Mouse (Mus musculus): ENCODE results near the gene Dlgap5.
A peak's percentile ranks its signal among the peaks of the same experiment; 100 is the strongest.
"Not testable (repeated sequence)": the region's sequence is repeated elsewhere in the genome, so short reads cannot be mapped to it uniquely, and the experiment has no call there.

Dlgap5 gene

DNA sequence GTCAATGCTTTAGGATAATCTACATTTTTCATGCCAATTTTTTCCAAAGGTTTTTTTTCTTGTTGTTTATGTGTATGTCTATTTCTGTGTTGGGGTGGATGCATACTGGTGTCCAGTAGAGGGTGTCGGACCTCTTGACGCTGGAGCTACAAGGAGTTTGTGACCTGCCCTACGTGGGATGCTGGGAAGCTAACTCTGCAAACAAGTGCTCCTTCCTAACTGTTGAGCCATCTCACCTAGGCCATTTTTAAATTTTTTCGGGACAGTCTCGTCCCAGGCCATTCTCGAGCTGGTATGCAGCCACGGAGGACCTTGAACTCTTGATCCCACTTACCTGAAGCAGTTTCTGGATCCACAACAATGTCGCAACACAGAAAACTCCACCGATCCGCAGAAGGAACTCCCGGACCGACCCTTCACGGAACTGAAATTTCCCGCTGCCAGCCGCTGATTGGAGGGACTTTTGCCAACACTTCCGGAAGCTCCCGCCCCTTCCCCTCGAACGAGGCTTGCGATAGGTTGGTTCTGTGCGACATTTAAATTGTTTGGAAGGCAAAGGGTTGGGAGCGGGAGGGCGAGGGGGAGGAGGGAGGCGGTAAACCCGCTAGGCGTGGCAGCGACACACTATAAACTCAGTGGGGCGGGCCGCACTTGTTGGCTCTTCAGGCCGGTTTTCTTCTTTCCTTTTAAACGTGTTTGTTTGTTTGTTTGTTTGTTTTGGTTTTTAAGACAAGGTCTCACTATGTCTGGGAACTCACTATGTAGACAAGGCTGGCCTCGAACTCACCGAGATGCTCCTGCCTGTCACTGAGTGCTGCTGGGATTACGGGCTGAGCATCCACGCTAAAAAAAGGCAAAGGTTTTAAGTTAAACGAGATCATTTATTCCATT is at the start of gene Dlgap5:
Gene Dlgap5, minus strand, starts transcription at position 633 of the 891 bp plus-strand sequence.
- DNase-seq (ENCODE audit: low read depth, low spot score) = peak; percentile 90

DNA sequence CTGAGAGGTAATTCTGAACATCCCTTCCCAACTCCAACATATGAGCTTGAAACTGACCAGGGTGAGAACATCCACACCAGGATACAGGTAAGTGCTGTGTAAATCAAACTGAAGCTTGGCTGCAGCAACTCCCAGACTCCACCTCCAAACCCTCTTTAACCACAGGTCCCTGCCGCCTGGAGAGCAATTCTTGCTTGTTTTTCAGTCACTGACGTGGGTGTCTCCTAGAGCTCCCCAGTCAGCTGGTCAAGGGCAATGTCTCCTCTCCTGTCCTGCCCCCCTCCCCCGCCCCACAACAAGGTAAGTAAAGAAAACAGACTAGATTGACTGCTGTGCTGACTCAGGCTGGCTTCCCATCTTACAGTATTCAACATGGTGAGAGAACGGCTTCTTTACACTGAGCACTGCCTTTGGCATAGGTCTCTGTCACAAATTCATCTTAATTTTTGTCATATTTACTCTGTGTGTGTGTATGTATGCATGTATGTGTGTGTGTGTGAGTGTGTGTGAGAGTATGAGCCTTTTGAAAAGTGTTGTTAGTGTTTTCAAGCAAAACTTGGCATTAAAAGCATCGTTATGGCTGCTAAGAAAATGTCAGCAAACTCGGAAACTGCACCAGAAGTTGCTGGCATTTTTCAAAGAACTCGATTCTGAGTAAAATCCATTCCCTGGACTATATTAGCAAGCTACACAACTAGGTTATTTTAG is 47.4 kb upstream of the Dlgap5 start:
- DNase-seq (ENCODE audit: low read depth, low spot score) = no peak

DNA sequence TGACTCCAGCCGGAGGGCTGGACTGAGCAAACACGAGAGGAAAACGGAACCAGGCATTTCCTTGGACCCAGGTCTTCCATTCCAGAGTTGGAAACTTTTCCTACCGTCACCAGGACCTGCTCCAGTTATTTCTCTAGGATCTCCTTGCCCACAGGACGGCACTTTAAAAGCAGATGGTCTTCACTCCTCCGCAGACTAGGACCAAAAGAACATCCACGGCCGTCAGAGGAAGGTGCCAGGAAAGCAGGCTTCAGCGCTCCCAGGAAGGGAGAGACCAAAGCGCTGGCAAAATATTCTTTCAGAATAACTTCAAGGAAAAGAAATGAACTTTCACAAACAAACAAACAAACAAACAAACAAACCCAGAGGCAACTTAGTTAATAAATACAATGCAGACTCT is 46.2 kb upstream of the Dlgap5 start:
- DNase-seq (ENCODE audit: low read depth, low spot score) = no peak

DNA sequence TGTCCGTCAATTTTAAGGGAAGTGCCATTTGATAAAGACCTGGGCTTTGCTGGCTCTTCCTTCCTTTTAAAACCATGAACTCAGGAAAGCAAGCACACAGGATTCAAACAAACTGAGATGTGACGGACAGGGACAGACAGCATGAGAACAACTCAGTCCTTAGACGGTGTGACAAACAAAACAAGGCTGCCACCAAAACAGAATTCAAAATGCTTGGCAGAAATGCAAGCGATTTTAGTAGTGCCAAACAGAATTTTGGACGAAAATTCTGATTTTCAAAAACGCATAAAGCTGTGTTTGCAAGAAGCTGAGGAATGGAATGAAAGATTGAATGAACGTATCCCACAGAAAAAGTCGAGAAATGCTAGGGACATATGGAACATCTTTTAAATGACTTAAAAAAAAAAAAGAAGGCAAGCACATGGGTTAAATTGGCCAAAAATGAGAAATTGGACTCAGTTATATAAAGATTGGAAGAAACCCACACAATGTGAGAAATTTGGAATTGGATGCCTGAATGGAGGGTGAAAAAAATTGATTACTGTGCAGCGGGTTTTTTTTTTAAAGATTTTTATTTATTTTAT is 44.8 kb upstream of the Dlgap5 start:
- no peak for DNase-seq (ENCODE audit: low read depth, low spot score)

DNA sequence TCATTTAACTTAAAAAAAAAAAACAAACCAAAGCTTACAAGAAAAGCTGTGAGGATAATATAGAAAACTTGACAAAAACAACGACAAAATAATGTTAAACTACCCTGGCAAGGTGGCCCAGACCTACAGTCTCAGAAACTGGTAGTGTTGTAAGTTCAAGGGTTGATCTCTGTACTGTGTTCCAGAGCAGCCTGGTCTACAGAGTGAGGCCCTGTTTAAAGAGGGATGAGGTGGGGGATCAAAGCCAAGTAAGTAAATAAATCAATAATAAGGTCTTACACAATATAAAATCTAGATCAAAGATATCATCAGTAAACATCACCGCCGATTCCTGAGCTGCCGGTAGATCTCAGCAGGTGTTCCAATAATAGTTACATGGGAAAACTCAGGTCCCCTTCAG is 44.2 kb upstream of the Dlgap5 start:
- DNase-seq (ENCODE audit: low read depth, low spot score) = no peak

DNA sequence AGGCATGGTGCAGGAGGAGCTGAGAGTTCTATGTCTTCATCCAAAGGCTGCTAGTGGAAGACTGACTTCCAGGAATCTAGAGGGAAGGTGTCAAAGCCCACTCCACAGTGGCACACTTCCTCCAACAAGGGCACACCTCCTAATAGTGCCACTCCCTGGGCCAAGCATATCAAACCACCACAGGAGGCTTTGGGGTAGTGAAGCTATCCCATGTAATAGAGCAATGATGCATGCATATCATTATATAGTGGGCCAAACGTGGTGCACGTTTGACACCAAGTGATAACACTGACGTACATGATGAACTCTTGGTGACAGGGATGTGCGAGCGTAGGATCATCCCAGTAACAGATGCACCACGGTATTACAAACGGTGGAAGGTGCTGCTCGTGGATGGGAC is 43.8 kb upstream of the Dlgap5 start:
- DNase-seq (ENCODE audit: low read depth, low spot score) = no peak

DNA sequence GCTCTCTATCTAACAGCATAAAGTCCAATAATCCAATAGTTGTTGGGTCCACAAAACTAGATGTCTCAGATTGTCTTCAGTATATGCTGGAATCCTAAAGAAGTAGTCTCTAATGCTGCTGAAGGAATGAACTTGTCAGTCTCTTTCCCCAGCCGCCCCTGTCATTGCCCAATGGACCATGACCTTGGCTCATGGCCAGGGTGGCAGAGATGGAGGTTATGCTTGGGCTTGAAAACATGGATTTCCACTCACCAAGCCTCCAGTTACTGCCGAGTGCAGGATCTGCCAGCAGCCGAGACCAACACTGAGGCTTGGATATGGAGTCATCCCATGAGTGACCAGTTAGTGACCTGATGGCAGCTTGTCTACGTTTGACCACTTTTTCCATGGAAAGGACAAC is 41.3 kb upstream of the Dlgap5 start:
- no peak for DNase-seq (ENCODE audit: low read depth, low spot score)

DNA sequence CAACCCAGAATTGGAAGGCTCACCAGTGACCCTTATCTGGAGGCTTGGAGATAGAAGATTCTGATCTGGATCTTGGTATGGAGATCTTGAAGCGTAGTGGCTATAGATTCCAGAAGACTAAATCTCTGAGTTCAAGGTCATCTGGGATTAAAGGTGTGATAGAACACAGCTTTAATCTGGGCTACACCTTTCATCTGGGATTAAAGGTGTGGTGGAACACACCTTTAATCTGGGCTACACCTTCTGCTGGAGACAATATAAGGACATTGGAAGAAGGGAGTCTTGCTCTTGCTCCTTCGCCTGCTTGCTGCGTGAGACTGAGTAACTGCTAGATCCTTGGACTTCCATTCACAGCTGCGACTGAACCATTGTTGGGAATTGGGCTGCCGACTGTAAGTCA is 31.9 kb upstream of the Dlgap5 start, which contains the start of gene Fbxo34:
Gene Fbxo34, plus strand, starts transcription at position 301 of the 400 bp plus-strand sequence.
- DNase-seq (ENCODE audit: low read depth, low spot score) = not testable (repeated sequence)

DNA sequence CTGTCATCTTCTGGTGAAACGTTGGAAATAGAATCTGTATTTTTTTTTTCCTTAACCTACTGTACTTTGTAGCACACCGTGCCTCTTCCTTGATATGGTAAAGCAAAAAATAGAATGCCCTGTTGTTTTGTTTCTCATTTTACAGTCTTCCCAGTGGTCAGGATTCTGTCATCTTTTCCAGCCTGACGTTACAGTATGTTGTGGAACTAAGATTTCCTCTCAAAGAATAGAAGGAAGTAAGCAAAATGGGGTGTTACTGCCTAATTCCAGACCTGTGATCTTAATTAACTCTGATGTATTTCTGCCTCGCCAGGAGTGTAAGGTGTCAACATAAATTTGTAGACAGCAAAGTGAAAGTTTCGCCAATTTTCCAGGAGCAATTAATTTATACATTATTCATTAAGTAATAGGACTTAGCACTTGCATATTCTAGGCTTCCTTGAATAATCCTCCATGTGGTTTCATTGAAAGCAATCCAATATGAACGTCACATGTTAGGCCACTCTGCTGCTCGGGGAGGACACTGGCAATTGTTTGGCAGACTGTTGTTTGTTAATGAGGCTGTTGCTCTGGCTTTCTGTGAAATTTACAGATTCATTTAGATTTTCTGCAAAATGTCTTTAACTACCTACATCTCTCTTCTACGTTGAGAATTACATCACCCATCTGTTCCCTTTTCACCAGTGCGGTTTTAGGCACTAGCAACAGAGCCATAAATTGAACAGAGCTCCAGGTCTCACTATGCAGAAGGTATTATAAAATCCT is 27.3 kb upstream of the Dlgap5 start:
- DNase-seq (ENCODE audit: low read depth, low spot score) = no peak

DNA sequence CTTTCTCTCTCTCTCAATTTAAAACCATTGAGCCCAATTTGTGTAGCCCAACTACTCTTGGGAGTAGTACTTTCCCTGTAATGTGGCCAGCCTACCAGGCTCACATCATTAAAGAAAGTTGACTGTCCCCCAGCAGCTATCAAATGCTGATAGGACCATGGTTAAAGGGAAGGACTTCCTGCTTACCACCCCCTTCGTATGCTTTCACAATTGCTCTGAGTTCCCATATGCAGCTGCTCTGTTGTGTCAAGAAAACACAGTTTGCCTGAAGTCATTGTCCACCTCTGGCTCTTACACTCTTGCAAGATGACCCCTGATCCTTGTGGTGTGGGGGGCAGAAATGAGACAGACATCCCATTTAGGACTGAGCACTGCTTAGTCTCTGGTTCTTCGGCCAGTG is 26.7 kb upstream of the Dlgap5 start:
- no peak for DNase-seq (ENCODE audit: low read depth, low spot score)

DNA sequence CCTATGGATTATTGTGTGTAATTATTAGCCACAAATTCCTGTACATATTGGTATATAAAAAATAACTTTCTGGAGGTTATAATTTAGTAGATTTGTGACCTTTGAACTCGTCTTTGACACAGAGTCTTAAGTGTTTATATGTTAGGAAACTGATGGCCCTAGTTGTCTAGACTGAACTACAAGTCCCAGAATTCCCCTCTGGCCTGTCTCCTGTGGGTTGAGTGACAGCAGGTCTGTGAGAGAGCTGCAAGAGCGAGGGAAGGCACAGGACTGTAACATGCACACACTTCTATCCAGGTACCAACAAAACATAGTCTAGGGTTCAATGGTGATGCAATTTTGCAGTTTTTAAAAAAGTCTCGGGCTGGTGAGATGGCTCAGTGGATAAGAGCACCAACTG is 20.7 kb upstream of the Dlgap5 start:
- DNase-seq (ENCODE audit: low read depth, low spot score) = no peak

DNA sequence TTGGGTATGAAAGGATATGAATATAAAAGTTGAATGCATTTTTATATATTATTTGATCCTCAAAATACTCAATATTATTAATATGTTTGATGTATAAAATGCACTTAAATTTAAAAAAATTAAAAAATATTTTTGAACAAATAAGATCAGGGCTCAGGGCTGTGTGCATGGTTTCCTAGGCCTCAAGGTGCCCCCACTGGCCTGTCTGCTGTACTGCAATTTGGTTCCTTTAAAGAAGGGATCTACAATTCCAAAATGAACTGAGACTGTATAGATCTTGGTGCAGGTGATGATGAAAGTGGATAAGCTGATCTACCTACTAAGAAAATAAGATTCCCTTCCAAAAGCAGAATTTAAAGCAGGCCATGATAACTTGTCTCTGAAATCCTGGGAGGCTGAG is 14.8 kb upstream of the Dlgap5 start:
- no peak for DNase-seq (ENCODE audit: low read depth, low spot score)

DNA sequence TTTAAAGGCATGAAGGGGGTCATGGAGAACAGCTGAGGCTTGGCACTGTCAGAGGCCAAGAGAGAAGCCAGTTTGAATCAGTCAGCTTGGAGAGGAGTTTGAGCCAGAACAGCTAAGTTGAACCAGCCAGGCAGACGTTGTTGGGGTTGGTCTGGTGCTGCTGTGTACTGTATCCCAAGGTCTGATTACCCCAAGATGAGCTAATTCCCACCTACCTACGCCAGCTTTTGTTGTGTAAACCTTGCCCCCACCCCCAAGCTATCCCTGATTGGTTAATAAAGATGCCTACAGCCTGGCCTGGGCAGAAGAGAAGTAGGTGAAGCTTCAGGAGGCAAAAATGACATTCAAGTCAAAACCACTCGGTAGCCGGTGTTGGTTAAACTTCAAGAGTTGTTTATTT is 4.3 kb upstream of the Dlgap5 start:
- DNase-seq (ENCODE audit: low read depth, low spot score) = no peak

DNA sequence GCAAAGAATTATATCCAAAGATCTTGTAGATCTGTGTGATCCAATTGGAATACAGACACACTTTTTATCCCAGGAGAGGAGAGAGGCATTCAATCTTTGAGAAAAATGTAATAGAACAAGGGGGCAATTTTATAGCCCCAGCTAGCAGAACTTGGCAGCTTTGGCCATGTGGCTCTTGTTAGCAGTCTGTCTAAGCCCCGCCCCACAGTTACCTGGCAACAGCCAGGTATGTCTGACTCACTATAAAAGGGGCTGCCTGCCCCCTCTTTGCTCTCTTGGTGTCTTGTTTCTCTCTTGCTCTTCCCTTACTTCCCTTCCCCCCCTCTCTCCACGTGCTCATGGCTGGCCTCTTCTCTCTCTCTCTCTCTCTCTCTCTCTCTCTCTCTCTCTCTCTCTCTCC is 3.4 kb upstream of the Dlgap5 start:
- no peak for DNase-seq (ENCODE audit: low read depth, low spot score)

DNA sequence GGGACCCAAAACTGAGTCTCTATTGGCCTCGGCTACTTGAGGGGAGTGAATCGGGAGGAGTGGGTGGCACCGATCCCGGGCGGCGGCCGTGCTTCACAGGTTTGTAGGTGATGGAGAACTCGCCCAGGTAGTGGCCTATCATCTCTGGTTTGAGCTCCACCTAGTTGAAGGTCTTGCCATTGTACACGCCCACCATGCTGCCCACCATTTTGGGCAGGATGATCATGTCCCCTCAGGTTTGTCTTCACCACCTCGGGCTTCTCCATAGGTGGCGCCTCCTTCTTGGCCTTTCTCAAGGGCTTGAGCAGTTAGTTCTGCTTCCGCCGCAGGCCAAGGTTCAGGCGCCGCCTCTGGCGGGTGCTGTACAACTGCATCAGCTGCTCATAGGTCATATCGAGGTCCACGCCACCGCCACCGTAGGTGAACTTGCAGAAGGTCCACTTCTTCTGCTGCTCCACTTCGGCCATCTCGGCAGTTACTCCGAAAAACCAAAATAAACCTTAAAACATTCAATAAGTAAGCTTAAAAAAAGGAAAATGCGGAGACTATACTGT is 1.6 kb upstream of the Dlgap5 start:
- DNase-seq (ENCODE audit: low read depth, low spot score) = peak; percentile 70

DNA sequence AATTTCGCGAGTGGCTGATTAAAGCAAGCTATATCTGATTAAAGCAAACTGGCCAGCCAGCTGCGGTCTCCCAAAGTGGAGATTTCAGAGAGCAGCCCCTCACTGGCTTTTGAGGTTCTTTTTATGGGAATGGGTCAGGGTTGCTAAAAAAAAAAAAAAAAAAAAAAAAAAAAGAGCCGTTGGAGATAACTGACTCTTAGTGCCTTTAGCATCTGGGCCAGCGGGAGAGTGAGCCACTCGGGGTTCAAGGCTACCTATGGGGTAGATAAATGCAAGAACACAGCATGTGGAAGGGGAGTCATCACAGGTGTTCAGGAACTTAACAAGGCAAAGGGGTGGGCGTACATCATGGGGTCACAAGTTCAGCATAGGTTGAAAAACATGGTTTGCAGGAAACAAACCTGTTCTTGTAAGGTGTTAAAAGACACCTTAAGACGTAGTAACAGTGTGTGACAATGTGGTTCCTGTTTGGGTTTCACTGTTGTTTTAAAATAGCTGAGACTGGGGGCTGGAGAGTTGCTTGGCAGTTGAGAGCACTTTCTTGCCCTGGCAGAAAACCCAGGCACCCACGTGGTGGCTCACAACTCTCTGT is 923 bp upstream of the Dlgap5 start:
- DNase-seq (ENCODE audit: low read depth, low spot score) = no peak

DNA sequence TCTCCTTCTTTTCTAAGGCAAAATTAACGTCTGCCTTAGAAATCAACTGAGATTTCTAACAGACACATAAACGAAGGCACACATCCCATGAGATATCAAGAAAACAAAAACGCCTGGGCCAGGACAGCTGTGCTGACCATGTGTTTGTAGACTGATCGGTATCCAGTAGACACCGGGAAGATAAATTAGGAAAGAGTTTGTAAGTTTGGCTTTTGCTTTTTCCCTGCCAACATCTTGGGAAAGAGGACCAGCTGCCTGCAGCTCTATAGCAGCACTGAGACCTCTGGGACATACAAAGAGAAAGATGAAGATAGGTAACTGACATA is 422 bp upstream of the Dlgap5 start:
- no peak for DNase-seq (ENCODE audit: low read depth, low spot score)

DNA sequence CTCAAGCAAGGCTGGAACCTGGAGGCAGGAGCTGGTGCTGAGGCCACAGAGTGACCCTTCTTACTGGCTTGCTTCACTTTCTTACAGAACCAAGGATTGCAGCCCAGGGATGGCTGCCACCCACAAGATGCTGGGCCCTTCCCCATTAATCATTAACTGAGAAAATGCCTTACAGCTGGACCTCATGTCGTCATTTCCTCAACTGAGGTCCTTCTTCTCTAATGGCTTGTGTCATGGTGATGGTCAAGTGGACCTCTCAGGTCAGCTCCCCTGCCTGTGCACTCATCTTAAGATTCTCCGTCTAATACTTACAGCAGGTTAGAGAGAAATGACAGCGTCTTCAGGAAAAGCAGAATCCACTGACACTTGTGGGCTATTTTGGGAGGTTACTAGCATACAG is 861 bp downstream of the Dlgap5 start:
- DNase-seq (ENCODE audit: low read depth, low spot score) = no peak

DNA sequence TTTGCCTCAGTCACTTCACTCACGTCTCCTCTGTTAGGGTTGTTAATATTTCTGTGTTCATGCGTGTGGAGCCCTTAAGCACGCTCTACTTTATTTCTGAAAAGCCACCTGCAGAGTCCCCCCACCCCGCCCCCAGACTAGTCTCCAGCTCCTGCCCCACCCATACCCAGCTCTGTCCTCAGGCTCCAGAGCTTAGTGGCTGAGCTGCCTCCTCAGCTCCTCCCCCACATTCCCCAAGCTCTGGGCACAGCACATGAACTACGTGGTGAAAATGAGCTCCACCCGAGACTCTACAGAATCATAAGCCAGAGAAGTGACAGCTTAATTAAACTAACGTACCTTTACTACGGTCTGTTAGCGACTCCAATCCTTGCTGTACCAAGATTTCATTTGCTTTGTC is 12.2 kb downstream of the Dlgap5 start:
- no peak for DNase-seq (ENCODE audit: low read depth, low spot score)

DNA sequence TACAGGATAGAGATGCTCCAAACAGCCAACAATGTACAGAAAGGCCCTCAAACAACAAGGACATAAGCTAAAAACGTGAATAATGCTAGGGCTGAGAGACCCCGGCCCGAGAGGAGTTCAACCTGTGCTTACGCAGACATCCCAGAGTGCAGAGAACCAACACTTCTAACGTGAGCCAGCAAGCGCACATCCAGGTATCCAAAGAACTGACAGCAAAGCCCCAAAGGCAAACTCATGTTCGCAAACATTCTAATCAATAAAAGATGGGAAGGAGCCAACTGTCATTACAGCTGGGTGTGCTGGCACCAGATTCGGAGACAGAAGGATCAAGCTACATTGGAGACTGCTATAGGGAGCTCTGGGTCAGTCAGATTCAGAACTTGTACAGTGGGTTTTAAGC is 15.5 kb downstream of the Dlgap5 start:
- no peak for DNase-seq (ENCODE audit: low read depth, low spot score)

DNA sequence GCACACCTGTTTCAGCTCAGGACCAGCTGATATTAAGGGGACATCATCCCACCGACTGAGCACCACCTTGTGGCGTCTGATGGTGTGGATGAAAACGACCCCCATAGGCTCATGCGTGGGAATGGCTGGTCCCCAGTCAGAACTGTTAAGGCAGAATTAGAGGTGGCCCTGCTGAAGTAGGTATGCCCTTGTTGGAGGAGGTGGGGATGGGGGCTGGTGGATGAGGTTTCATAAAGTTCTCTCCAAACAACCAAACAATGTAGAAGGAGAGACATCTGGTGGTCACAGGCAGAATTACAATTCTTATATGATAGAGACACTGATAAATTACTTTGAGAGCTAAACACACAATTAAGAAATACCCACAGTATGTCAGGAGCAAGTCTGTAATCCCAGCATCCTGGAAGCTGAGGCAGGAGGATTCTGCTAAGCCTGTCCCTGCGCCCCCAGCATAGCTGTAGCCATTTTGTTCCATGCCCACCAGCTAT is 22.0 kb downstream of the Dlgap5 start:
- DNase-seq (ENCODE audit: low read depth, low spot score) = no peak

Data from WW6 (cell line).